Mouse (Mus musculus) ES-Bruce4 (cell line): ENCODE measurements around the gene Fam196b.

ENCODE experiments used
- CTCF ChIP-seq: IDR thresholded peaks from one replicate; pipeline ENCODE4 v1.8.1; 2011; ENCODE audit warnings: low read depth, low read length
- EP300 ChIP-seq: IDR thresholded peaks from 2 replicates; pipeline ENCODE4 v1.6.1; 2011; ENCODE audit warnings: low read depth, low read length; ENCODE audit not compliant: insufficient read depth
- POLR2A ChIP-seq: IDR thresholded peaks from one replicate; pipeline ENCODE4 v1.8.1; 2011; ENCODE audit warnings: low read length; ENCODE audit not compliant: insufficient read depth

GRCm38 (mm10) chr11:34312208-34312607, 2.4 kb upstream of the Fam196b start:
- TF ChIP-seq EP300 (no peak), CTCF (no peak), POLR2A (no peak)
